Mouse (Mus musculus) liver, embryonic 12.5 days (tissue): ENCODE data around the gene Ano5. TPM values are rescaled to one million over a fixed set of nuclear protein-coding genes. Genes with fewer than 3 reads are reported as not detected.

Experiments used
- ATAC-seq: fragments of 200-750 bp; cut with Nextera tagmentation; 2 replicates; pipeline ENCODE4 v1.8.0; 2017; ENCODE audit warnings: moderate number of reproducible peaks, mild to moderate bottlenecking, moderate library complexity
- H3K27ac ChIP-seq: fragments of 300-500 bp; sonication (generic); 2 replicates; pipeline ENCODE4 v1.5.1; 2016; ENCODE audit warnings: mild to moderate bottlenecking
- H3K27me3 ChIP-seq: fragments of 300-500 bp; sonication (generic); replicated peaks from 2 replicates; pipeline ENCODE4 v1.6.1; 2016; ENCODE audit warnings: mild to moderate bottlenecking, moderate library complexity
- H3K36me3 ChIP-seq: fragments of 300-500 bp; sonication (generic); 2 replicates; pipeline ENCODE4 v1.6.1; 2016; ENCODE audit warnings: mild to moderate bottlenecking, moderate library complexity
- H3K4me1 ChIP-seq: fragments of 300-500 bp; sonication (generic); 2 replicates; pipeline ENCODE4 v1.6.1; 2016
- H3K4me2 ChIP-seq: fragments of 300-500 bp; sonication (generic); 2 replicates; pipeline ENCODE4 v1.6.1; 2016; ENCODE audit warnings: mild to moderate bottlenecking, moderate library complexity
- H3K4me3 ChIP-seq: fragments of 300-500 bp; sonication (generic); 2 replicates; pipeline ENCODE4 v1.5.1; 2016; ENCODE audit warnings: mild to moderate bottlenecking, moderate library complexity
- H3K9ac ChIP-seq: fragments of 300-500 bp; sonication (generic); 2 replicates; pipeline ENCODE4 v1.6.1; 2016; ENCODE audit warnings: mild to moderate bottlenecking, moderate library complexity
- H3K9me3 ChIP-seq: fragments of 300-500 bp; sonication (generic); replicated peaks from 2 replicates; pipeline ENCODE4 v1.6.1; 2016; ENCODE audit warnings: mild to moderate bottlenecking, moderate library complexity
- WGBS: fragments of 180-500 bp; shearing (Covaris S2); methylation state at CpG from one replicate; pipeline ENCODE4 v1.1.7; 2016; ENCODE audit not compliant: insufficient replicate concordance; 5-methylcytosine and 5-hydroxymethylcytosine counted together
- polyA plus RNA-seq: library from polyadenylated mRNA; unstranded; fragments of >200 nt; fragmentation: Nextera tagmentation; extraction: Ambion mirVana; gene quantifications from 2 replicates; pipeline ENCODE4 v1.2.1, GENCODE M21; 2016

Gene Ano5
- polyA plus RNA-seq: 0.01 TPM in 1 of 2 replicates, not detected in the other

- Histone ChIP-seq H3K4me2 (peak within 1 kb of the TSS; percentile 51), H3K36me3 (no peaks in the 10 kb centered on the region), H3K27me3 (peaks cover 20% of the 10 kb centered on the region), H3K4me1 (no peaks in the 10 kb centered on the region), H3K27ac (no peak within 1 kb of the TSS), H3K9ac (no peak within 1 kb of the TSS), H3K4me3 (peak within 1 kb of the TSS; percentile 25), H3K9me3 (no peaks in the 10 kb centered on the region)
- no peak for ATAC-seq
- 4% methylated on average over 45 of the region's 45 CpGs for WGBS
Measured at GRCm38 (mm10) chr7:51510671-51511651, at the start of gene Ano5. TSS of gene Ano5 (plus strand) at chr7:51511029.

GRCm38 (mm10) chr7:51499396-51499795, 11.4 kb upstream of the Ano5 start:
- ATAC-seq: no peak
- no peaks in the 10 kb centered on the region for H3K9me3 ChIP-seq
- no peak overlapping the region for H3K9ac ChIP-seq
- H3K4me2 ChIP-seq: no peak overlapping the region
- no peaks in the 10 kb centered on the region for H3K4me1 ChIP-seq
- 24% methylated on average over 2 of the region's 2 CpGs for WGBS
- H3K36me3 ChIP-seq: no peaks in the 10 kb centered on the region
- H3K4me3 ChIP-seq: no peak overlapping the region
- H3K27me3 ChIP-seq: no peaks in the 10 kb centered on the region
- no peak overlapping the region for H3K27ac ChIP-seq

- H3K9ac ChIP-seq: no peak overlapping the region
- no peak overlapping the region for H3K27ac ChIP-seq
- no peaks in the 10 kb centered on the region for H3K9me3 ChIP-seq
- no peak for ATAC-seq
- 19% methylated on average over 2 of the region's 2 CpGs for WGBS
- H3K27me3 ChIP-seq: no peaks in the 10 kb centered on the region
- H3K4me1 ChIP-seq: no peaks in the 10 kb centered on the region
- H3K4me3 ChIP-seq: no peak overlapping the region
- H3K36me3 ChIP-seq: no peaks in the 10 kb centered on the region
- H3K4me2 ChIP-seq: no peak overlapping the region
Measured at GRCm38 (mm10) chr7:51503940-51504339, 6.9 kb upstream of the Ano5 start.

GRCm38 (mm10) chr7:51510147-51510546, 682 bp upstream of the Ano5 start:
- Histone ChIP-seq H3K27ac (no peak overlapping the region), H3K4me1 (no peaks in the 10 kb centered on the region), H3K27me3 (peaks cover 20% of the 10 kb centered on the region), H3K9ac (no peak overlapping the region), H3K9me3 (no peaks in the 10 kb centered on the region), H3K4me2 (no peak overlapping the region), H3K36me3 (no peaks in the 10 kb centered on the region), H3K4me3 (no peak overlapping the region)
- 54% methylated on average over 7 of the region's 7 CpGs for WGBS
- ATAC-seq: no peak

GRCm38 (mm10) chr7:51539344-51539743, 28.5 kb downstream of the Ano5 start:
- Histone ChIP-seq H3K4me1 (no peaks in the 10 kb centered on the region), H3K9me3 (no peaks in the 10 kb centered on the region), H3K9ac (no peak overlapping the region), H3K4me2 (no peak overlapping the region), H3K36me3 (no peaks in the 10 kb centered on the region), H3K4me3 (no peak overlapping the region), H3K27me3 (no peaks in the 10 kb centered on the region), H3K27ac (no peak overlapping the region)
- ATAC-seq: no peak

GRCm38 (mm10) chr7:51540736-51541135, 29.9 kb downstream of the Ano5 start:
- H3K27ac ChIP-seq: no peak overlapping the region
- no peaks in the 10 kb centered on the region for H3K4me1 ChIP-seq
- H3K9me3 ChIP-seq: no peaks in the 10 kb centered on the region
- WGBS: 54% methylated on average over 6 of the region's 6 CpGs
- no peak for ATAC-seq
- H3K36me3 ChIP-seq: no peaks in the 10 kb centered on the region
- no peak overlapping the region for H3K4me3 ChIP-seq
- H3K27me3 ChIP-seq: no peaks in the 10 kb centered on the region
- H3K9ac ChIP-seq: no peak overlapping the region
- H3K4me2 ChIP-seq: no peak overlapping the region

GRCm38 (mm10) chr7:51600021-51600420, 89.2 kb downstream of the Ano5 start:
- no peaks in the 10 kb centered on the region for H3K36me3 ChIP-seq
- no peak overlapping the region for H3K27ac ChIP-seq
- no peak overlapping the region for H3K4me3 ChIP-seq
- no peaks in the 10 kb centered on the region; the same call in 1 of the 2 replicates for H3K9me3 ChIP-seq
- H3K9ac ChIP-seq: no peak overlapping the region
- no peaks in the 10 kb centered on the region for H3K27me3 ChIP-seq
- H3K4me2 ChIP-seq: no peak overlapping the region
- 62% methylated on average over 4 of the region's 4 CpGs for WGBS
- H3K4me1 ChIP-seq: no peaks in the 10 kb centered on the region
- no peak for ATAC-seq

GRCm38 (mm10) chr7:51603741-51604140, 92.9 kb downstream of the Ano5 start:
- ATAC-seq: no peak
- Histone ChIP-seq H3K27ac (no peak overlapping the region), H3K36me3 (no peaks in the 10 kb centered on the region), H3K9me3 (no peaks in the 10 kb centered on the region; the same call in 1 of the 2 replicates), H3K27me3 (no peaks in the 10 kb centered on the region), H3K9ac (no peak overlapping the region), H3K4me1 (no peaks in the 10 kb centered on the region), H3K4me3 (no peak overlapping the region), H3K4me2 (no peak overlapping the region)
- WGBS: 70% methylated on average over 12 of the region's 12 CpGs

- Histone ChIP-seq H3K9ac (no peak overlapping the region), H3K4me3 (no peak overlapping the region), H3K27ac (no peak overlapping the region), H3K4me1 (no peaks in the 10 kb centered on the region), H3K36me3 (no peaks in the 10 kb centered on the region), H3K4me2 (no peak overlapping the region), H3K27me3 (no peaks in the 10 kb centered on the region), H3K9me3 (no peaks in the 10 kb centered on the region)
- WGBS: 24% methylated on average over 5 of the region's 5 CpGs
- ATAC-seq: no peak
Measured at GRCm38 (mm10) chr7:51614404-51614803, 103.6 kb downstream of the Ano5 start.

- H3K4me1 ChIP-seq: no peaks in the 10 kb centered on the region
- H3K36me3 ChIP-seq: no peaks in the 10 kb centered on the region
- H3K9ac ChIP-seq: no peak overlapping the region
- peaks cover 16% of the 10 kb centered on the region for H3K27me3 ChIP-seq
- H3K27ac ChIP-seq: no peak overlapping the region
- no peak for ATAC-seq
- H3K4me2 ChIP-seq: no peak overlapping the region
- H3K4me3 ChIP-seq: no peak overlapping the region
- H3K9me3 ChIP-seq: no peaks in the 10 kb centered on the region
Measured at GRCm38 (mm10) chr7:51617941-51618340, 107.1 kb downstream of the Ano5 start.

- Histone ChIP-seq H3K36me3 (no peaks in the 10 kb centered on the region), H3K9me3 (no peaks in the 10 kb centered on the region), H3K4me1 (no peaks in the 10 kb centered on the region), H3K27me3 (peaks cover 17% of the 10 kb centered on the region), H3K4me2 (no peak overlapping the region), H3K9ac (no peak overlapping the region), H3K4me3 (no peak overlapping the region), H3K27ac (no peak overlapping the region)
- WGBS: 21% methylated on average over 2 of the region's 2 CpGs
- ATAC-seq: no peak
Measured at GRCm38 (mm10) chr7:51618412-51618811, 107.6 kb downstream of the Ano5 start.

GRCm38 (mm10) chr7:51619977-51620376, 109.1 kb downstream of the Ano5 start:
- Histone ChIP-seq H3K9ac (no peak overlapping the region), H3K9me3 (no peaks in the 10 kb centered on the region), H3K4me3 (no peak overlapping the region), H3K27me3 (peaks cover 32% of the 10 kb centered on the region), H3K4me1 (no peaks in the 10 kb centered on the region), H3K36me3 (no peaks in the 10 kb centered on the region), H3K4me2 (no peak overlapping the region), H3K27ac (no peak overlapping the region)
- WGBS: 19% methylated on average over 1 of the region's 1 CpGs
- no peak for ATAC-seq
